Mouse (Mus musculus): ENCODE measurements around the gene Nkrf. TPM values are rescaled to one million over a fixed set of nuclear protein-coding genes. Genes with fewer than 3 reads are reported as not detected.
"Not testable (repeated sequence)": the region's sequence is repeated elsewhere in the genome, so short reads cannot be mapped to it uniquely, and the experiment has no call there.

Gene Nkrf
- polyA plus RNA-seq, 1 experiment from 2014 or later: 1.2 TPM

DNA sequence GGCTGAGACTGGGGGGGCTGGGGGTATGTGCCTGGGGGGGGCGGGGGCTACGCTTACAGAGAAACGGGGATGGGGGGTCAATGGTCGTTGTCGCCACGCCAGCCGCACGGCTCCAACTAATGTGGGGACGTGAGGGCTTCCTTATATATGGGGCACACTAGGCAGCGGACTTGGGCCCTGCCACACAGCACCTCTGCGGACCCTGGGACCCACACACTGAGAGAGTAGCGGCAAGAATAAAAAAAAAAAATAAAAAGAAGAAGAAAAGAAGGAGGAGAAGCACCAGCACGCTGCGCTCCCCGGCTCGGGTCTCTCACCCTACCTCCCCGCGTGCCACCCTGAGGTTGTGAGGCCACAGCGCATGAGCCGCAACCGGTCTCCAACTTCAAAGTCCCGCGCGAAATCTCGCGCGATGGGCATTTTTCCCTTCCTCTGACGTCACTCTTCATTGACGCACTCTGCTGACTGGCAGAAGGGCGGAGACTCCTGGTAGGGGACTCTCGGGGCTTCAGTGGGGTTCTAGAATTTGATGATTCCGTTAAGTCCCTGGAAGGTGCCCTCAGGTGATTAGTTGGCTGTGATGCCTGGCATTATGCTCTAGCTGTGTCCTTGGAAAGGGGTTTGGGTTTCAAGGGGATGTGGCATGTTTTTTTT is 543 bp upstream of the Nkrf start:
- 21% methylated on average over 31 of the region's 32 CpGs for WGBS
- H3K9me3 ChIP-seq: no peaks in the 10 kb centered on the region
- H3K4me1 ChIP-seq (replicated peaks): no peaks in the 10 kb centered on the region
- no peaks in the 10 kb centered on the region for H3K27me3 ChIP-seq
- H3K27ac ChIP-seq: peak overlapping the region; percentile 62
- H3K36me3 ChIP-seq: no peaks in the 10 kb centered on the region
- ATAC-seq (ENCODE audit: insufficient number of reproducible peaks, insufficient read depth, low FRiP score, low TSS enrichment, low read depth): peak; percentile 84
- peak overlapping the region; percentile 63 for H3K9ac ChIP-seq (replicated peaks)
- peak overlapping the region; percentile 58 for H3K4me3 ChIP-seq (replicated peaks)
- H3K4me2 ChIP-seq: peak overlapping the region; percentile 66

DNA sequence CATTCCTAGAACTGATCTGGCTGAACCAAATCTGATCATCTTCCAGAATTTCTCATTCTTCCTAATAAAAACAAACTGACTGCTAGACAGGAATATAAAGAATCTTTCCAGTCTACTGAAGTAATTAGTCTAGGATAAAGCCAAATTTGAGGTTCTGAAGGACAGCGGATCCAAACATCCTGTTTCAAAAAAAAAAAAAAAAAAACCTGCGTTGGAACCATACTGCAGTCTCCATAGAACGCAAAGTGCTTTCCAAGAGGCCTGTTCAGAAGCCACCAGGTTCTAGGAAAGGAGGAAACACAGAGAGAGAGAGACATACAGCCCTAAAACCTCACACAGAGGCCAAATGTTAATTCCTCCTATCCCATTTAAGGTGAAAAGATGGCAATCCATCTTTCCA is 1.0 kb downstream of the Nkrf start:
- H3K36me3 ChIP-seq: no peaks in the 10 kb centered on the region
- H3K4me3 ChIP-seq (replicated peaks): peak overlapping the region; percentile 58
- peak overlapping the region; percentile 63; the same call in 1 of the 2 replicates for H3K9ac ChIP-seq (replicated peaks)
- H3K4me2 ChIP-seq: peak overlapping the region; percentile 66
- no peaks in the 10 kb centered on the region for H3K27me3 ChIP-seq
- ATAC-seq (ENCODE audit: insufficient number of reproducible peaks, insufficient read depth, low FRiP score, low TSS enrichment, low read depth): no peak
- WGBS: 43% methylated on average over 3 of the region's 3 CpGs
- H3K9me3 ChIP-seq: no peaks in the 10 kb centered on the region
- H3K27ac ChIP-seq: no peak overlapping the region
- H3K4me1 ChIP-seq (replicated peaks): no peaks in the 10 kb centered on the region

- WGBS: 35% methylated on average over 1 of the region's 1 CpGs
- H3K36me3 ChIP-seq; ATAC-seq (ENCODE audit: insufficient number of reproducible peaks, insufficient read depth, low FRiP score, low TSS enrichment, low read depth); H3K9ac ChIP-seq (replicated peaks); H3K4me3 ChIP-seq (replicated peaks); H3K4me2 ChIP-seq; H3K9me3 ChIP-seq; H3K27me3 ChIP-seq; H3K4me1 ChIP-seq (replicated peaks); H3K27ac ChIP-seq: not testable (repeated sequence)
These were observed 3.8 kb downstream of the Nkrf start for GRCm38 (mm10) chrX:36898931-36899330.

DNA sequence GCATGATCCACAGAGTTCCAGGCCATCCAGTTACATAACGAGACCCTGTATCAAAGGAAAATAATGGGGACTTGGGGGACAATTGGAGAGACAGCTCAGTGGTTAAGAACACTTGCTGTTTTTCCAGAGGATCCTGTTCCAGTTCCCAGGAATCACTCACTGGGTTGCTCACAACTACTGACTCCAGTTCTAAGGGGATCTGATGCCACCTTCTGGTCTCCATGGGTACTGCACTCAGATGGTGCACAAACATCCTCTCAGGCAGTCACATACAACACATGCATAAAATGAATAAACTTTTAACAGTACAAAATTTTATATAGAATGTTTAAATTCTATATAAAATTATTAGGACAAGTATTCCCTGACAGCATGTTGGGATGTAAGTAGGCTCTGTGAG is 18.0 kb downstream of the Nkrf start:
- Histone ChIP-seq H3K4me3 (replicated peaks) (no peak overlapping the region), H3K9ac (replicated peaks) (no peak overlapping the region), H3K36me3 (peaks cover 7% of the 10 kb centered on the region; the same call in 1 of the 2 replicates), H3K4me2 (no peak overlapping the region), H3K9me3 (no peaks in the 10 kb centered on the region), H3K4me1 (replicated peaks) (no peaks in the 10 kb centered on the region), H3K27ac (no peak overlapping the region), H3K27me3 (no peaks in the 10 kb centered on the region)
- WGBS: 83% methylated on average over 1 of the region's 1 CpGs
- no peak for ATAC-seq (ENCODE audit: insufficient number of reproducible peaks, insufficient read depth, low FRiP score, low TSS enrichment, low read depth)

GRCm38 (mm10) chrX:36874704-36875128 is 28.0 kb downstream of the Nkrf start:
- peak overlapping the region; percentile 62 for H3K4me3 ChIP-seq (replicated peaks)
- H3K4me2 ChIP-seq: peak overlapping the region; percentile 57
- ATAC-seq (ENCODE audit: insufficient number of reproducible peaks, insufficient read depth, low FRiP score, low TSS enrichment, low read depth): 0 out of 2 replicates have a peak, but pooled peaks have one; percentile 16
- no peaks in the 10 kb centered on the region; the same call in 1 of the 2 replicates for H3K4me1 ChIP-seq (replicated peaks)
- no peaks in the 10 kb centered on the region for H3K9me3 ChIP-seq
- WGBS: 10% methylated on average over 34 of the region's 36 CpGs
- H3K27me3 ChIP-seq: no peaks in the 10 kb centered on the region; the same call in 1 of the 2 replicates
- no peaks in the 10 kb centered on the region; the same call in 1 of the 2 replicates for H3K36me3 ChIP-seq
- H3K9ac ChIP-seq (replicated peaks): peak overlapping the region; percentile 80
- H3K27ac ChIP-seq: peak overlapping the region; percentile 85

GRCm38 (mm10) chrX:36874178-36874696 is 28.5 kb downstream of the Nkrf start:
- Histone ChIP-seq H3K9ac (replicated peaks) (peak overlapping the region; percentile 80), H3K27me3 (no peaks in the 10 kb centered on the region; the same call in 1 of the 2 replicates), H3K4me1 (replicated peaks) (no peaks in the 10 kb centered on the region; the same call in 1 of the 2 replicates), H3K4me3 (replicated peaks) (peak overlapping the region; percentile 62), H3K9me3 (no peaks in the 10 kb centered on the region), H3K4me2 (peak overlapping the region; percentile 57), H3K27ac (peak overlapping the region; percentile 85), H3K36me3 (no peaks in the 10 kb centered on the region; the same call in 1 of the 2 replicates)
- ATAC-seq (ENCODE audit: insufficient number of reproducible peaks, insufficient read depth, low FRiP score, low TSS enrichment, low read depth): peak; percentile 93
- WGBS: 20% methylated on average over 51 of the region's 57 CpGs

- Histone ChIP-seq H3K4me3 (replicated peaks) (peak within 1 kb of the TSS; percentile 62), H3K9ac (replicated peaks) (peak within 1 kb of the TSS; percentile 80), H3K4me1 (replicated peaks) (no peaks in the 10 kb centered on the region; the same call in 1 of the 2 replicates), H3K36me3 (no peaks in the 10 kb centered on the region; the same call in 1 of the 2 replicates), H3K4me2 (peak within 1 kb of the TSS; percentile 57), H3K27me3 (no peaks in the 10 kb centered on the region; the same call in 1 of the 2 replicates), H3K27ac (peak within 1 kb of the TSS; percentile 85), H3K9me3 (no peaks in the 10 kb centered on the region)
- peak; percentile 61; the same call in 1 of the 2 replicates for ATAC-seq (ENCODE audit: insufficient number of reproducible peaks, insufficient read depth, low FRiP score, low TSS enrichment, low read depth)
- WGBS: 20% methylated on average over 8 of the region's 8 CpGs
These were observed 28.9 kb downstream of the Nkrf start, which contains the start of the genes Ube2a and C330007P06Rik for GRCm38 (mm10) chrX:36873765-36874164. Gene Ube2a, plus strand, starts transcription at chrX:36873900. Gene C330007P06Rik, minus strand, starts transcription at chrX:36874111.

DNA sequence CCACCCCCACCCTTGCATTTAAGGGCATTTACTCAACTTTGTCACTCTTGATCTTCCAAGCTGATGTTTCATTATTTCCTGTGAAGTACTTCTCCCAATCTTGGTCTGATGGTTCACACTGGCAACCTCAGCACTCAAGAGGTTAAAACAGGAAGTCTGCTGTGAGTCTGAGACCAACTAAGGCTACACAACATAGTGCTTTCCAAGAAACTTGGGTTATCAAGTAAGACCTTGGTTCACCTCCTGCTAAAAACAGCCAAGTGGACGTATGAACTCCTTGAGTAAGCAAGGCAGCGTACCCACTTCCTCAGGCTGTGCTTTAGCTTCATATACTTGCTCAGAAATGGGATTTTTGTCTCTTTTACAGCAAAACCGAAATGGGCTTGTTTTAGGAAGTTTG is 32.3 kb downstream of the Nkrf start:
- no peak for ATAC-seq (ENCODE audit: insufficient number of reproducible peaks, insufficient read depth, low FRiP score, low TSS enrichment, low read depth)
- H3K4me3 ChIP-seq (replicated peaks): no peak overlapping the region
- 74% methylated on average over 3 of the region's 3 CpGs for whole genome bisulfite sequencing
- no peak overlapping the region for H3K4me2 ChIP-seq
- no peak overlapping the region for H3K27ac ChIP-seq
- H3K4me1 ChIP-seq (replicated peaks): no peaks in the 10 kb centered on the region; the same call in 1 of the 2 replicates
- no peaks in the 10 kb centered on the region for H3K36me3 ChIP-seq
- no peaks in the 10 kb centered on the region for H3K9me3 ChIP-seq
- no peaks in the 10 kb centered on the region; the same call in 1 of the 2 replicates for H3K27me3 ChIP-seq
- H3K9ac ChIP-seq (replicated peaks): no peak overlapping the region

GRCm38 (mm10) chrX:36864609-36865328 is 37.9 kb downstream of the Nkrf start:
- no peaks in the 10 kb centered on the region for H3K27me3 ChIP-seq
- 55% methylated on average over 8 of the region's 8 CpGs for WGBS

GRCm38 (mm10) chrX:36863766-36864608 is 38.7 kb downstream of the Nkrf start:
- Histone ChIP-seq H3K9me3 (no peaks in the 10 kb centered on the region), H3K36me3 (no peaks in the 10 kb centered on the region), H3K4me2 (peak overlapping the region; percentile 56), H3K4me1 (replicated peaks) (peaks cover 5% of the 10 kb centered on the region; the same call in 1 of the 2 replicates), H3K27me3 (no peaks in the 10 kb centered on the region), H3K9ac (replicated peaks) (peak overlapping the region; percentile 47; the same call in 1 of the 2 replicates), H3K4me3 (replicated peaks) (peak overlapping the region; percentile 47), H3K27ac (no peak overlapping the region)
- ATAC-seq (ENCODE audit: insufficient number of reproducible peaks, insufficient read depth, low FRiP score, low TSS enrichment, low read depth): peak; percentile 75
- WGBS: 15% methylated on average over 43 of the region's 44 CpGs

More at GRCm38 (mm10) chrX:36864609-36865328, 37.9 kb downstream of the Nkrf start:
- no peak for ATAC-seq (ENCODE audit: insufficient number of reproducible peaks, insufficient read depth, low FRiP score, low TSS enrichment, low read depth)
- Histone ChIP-seq H3K9ac (replicated peaks) (no peak overlapping the region), H3K9me3 (no peaks in the 10 kb centered on the region), H3K27ac (no peak overlapping the region), H3K4me1 (replicated peaks) (peaks cover 5% of the 10 kb centered on the region; the same call in 1 of the 2 replicates), H3K36me3 (no peaks in the 10 kb centered on the region), H3K4me2 (peak overlapping the region; percentile 37), H3K4me3 (replicated peaks) (peak overlapping the region; percentile 47)

Measured in limb, embryonic 12.5 days (tissue).